Mouse (Mus musculus): ENCODE data around the gene Slc30a10.

The Slc30a10 gene

DNA sequence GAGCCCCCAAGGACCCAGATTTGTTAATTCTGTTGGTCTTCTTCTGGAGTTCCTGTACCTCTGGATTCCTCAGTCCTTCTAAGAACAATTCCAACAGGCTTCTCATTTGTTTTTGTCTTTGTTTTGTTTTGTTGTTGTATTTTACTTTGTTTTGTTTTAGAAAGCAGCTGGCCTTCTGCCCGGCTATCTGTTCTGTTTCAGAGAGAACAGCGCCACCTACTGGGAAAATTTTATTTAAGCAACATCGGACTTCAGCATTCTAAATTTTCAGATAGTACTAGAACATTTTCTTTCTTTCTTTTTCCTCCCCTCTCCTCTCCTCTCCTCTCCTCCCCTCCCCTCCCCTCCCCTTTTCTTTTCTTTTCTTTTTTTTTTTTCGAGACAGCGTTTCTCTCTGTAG, 62.9 kb downstream of the Slc30a10 start:
- peak; percentile 86 for DNase-seq (ENCODE audit: low read depth)

Measured in NIH3T3 (cell line).